Mouse (Mus musculus) liver, postnatal 0 days (tissue): ENCODE measurements around the gene Mnt.

Source experiments
- CTCF ChIP-seq: sonication (generic); IDR thresholded peaks from 2 replicates; pipeline ENCODE4 v1.5.1; 2016; ENCODE audit warnings: antibody characterized with exemption, low read depth
- EP300 ChIP-seq: IDR thresholded peaks from 2 replicates; pipeline ENCODE4 v1.6.1; 2016; ENCODE audit warnings: antibody characterized with exemption, low read depth, mild to moderate bottlenecking

- TF ChIP-seq CTCF: 0 out of 2 replicates have a peak, but pooled peaks have one; percentile 12
- no peak for TF ChIP-seq EP300
Measured at GRCm38 (mm10) chr11:74827791-74828403, 2.8 kb upstream of the Mnt start.
